Mouse (Mus musculus): Measurements from ENCODE around the gene Btg1. TPM values are rescaled to one million over a fixed set of nuclear protein-coding genes. Genes with fewer than 3 reads are reported as not detected.

Btg1 gene
- polyA plus RNA-seq, 1 experiment from 2014 or later, result 48.8 TPM

DNA sequence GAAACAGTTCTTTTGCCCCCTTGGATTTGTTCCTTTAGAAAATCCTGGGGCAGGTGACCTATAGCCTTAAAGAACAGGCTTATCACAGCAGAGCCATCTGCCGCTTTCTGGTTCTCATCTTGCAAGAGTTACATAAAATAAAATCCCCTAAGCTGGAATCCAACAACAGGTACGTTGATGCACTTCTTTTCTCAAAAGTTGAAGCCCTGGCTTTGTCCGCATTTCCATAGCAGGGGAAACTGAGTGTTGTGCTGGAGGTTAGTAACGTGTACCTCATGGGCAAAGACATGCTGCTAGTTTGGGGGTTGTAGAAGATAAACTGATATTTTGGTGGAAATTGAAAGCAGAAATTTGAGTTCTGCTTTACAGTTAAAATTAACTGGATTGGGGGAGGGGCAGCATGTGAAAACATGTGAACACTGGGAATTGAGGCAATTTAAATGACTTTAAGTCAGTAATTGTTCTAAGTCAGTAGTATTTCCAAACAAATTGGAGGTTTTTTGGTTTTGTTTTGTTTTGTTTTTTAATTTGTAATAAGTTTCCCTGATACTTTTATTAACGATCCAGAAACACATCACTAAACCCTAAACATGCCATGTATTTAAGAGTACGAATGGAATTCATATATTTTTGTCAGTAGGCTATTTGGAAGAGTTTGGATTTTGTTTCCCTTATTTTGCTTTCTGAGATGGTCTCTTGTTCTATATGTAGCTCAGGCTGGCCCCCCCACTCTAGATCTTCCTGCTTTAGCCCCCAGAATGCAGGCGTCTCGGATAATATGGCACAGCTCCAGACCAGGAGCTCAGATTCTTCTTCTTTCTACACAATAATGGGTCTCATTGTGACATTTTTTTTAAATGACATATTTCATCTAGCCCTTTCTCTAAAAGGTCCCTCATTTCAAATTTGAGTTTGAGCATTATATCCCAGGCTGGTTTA is 3.4 kb downstream of the Btg1 start:
- peak overlapping the region; percentile 68 for H3K27ac ChIP-seq (ENCODE audit: low read length)
- no peak for ATAC-seq (ENCODE audit: insufficient read depth, low FRiP score)
- 25% methylated on average over 8 of the region's 8 CpGs for WGBS

DNA sequence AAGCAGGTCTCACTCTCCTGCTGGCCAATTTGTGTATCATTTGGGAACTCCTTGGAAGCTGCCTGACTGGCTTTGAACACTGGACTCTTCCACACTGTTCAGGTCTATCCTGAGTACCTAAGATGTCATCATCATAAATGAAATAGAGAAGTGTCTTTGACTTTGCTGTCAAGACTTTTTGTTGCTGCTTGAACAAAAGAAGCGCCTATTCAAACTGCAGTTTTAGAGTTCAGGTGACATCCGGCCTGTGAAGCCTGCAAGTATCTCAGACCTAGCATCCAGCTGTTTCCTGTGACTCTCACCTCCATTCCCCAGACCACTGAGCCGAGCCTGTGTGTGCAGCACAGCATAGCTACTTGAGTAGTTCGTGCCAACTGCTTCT is 4.1 kb downstream of the Btg1 start:
- Histone ChIP-seq H3K4me1 (ENCODE audit: control insufficient read depth, insufficient read depth, low read length) (peaks cover 32% of the 10 kb centered on the region), H3K36me3 (ENCODE audit: control insufficient read depth, insufficient read depth, low read length) (peaks cover 16% of the 10 kb centered on the region), H3K27ac (ENCODE audit: low read length) (peak overlapping the region; percentile 53), H3K4me3 (replicated peaks; ENCODE audit: low read length) (peak overlapping the region; percentile 68), H3K9ac (ENCODE audit: low read length) (peak overlapping the region; percentile 65), H3K9me3 (replicated peaks; ENCODE audit: control insufficient read depth, low read length) (no peaks in the 10 kb centered on the region), H3K4me2 (ENCODE audit: low read depth, low read length) (peak overlapping the region; percentile 71), H3K27me3 (ENCODE audit: control insufficient read depth, insufficient read depth, low read length) (no peaks in the 10 kb centered on the region)
- WGBS, result 20% methylated on average over 4 of the region's 4 CpGs
- no peak for ATAC-seq (ENCODE audit: insufficient read depth, low FRiP score)

More for the DNA sequence above, 3.4 kb downstream of the Btg1 start:
- no peaks in the 10 kb centered on the region for H3K27me3 ChIP-seq (ENCODE audit: control insufficient read depth, insufficient read depth, low read length)
- H3K4me1 ChIP-seq (ENCODE audit: control insufficient read depth, insufficient read depth, low read length), result peaks cover 29% of the 10 kb centered on the region
- peak overlapping the region; percentile 68 for H3K9ac ChIP-seq (ENCODE audit: low read length)
- H3K9me3 ChIP-seq (replicated peaks; ENCODE audit: control insufficient read depth, low read length), result no peaks in the 10 kb centered on the region
- peak overlapping the region; percentile 71 for H3K4me2 ChIP-seq (ENCODE audit: low read depth, low read length)
- peaks cover 16% of the 10 kb centered on the region for H3K36me3 ChIP-seq (ENCODE audit: control insufficient read depth, insufficient read depth, low read length)
- H3K4me3 ChIP-seq (replicated peaks; ENCODE audit: low read length), result peak overlapping the region; percentile 68

DNA sequence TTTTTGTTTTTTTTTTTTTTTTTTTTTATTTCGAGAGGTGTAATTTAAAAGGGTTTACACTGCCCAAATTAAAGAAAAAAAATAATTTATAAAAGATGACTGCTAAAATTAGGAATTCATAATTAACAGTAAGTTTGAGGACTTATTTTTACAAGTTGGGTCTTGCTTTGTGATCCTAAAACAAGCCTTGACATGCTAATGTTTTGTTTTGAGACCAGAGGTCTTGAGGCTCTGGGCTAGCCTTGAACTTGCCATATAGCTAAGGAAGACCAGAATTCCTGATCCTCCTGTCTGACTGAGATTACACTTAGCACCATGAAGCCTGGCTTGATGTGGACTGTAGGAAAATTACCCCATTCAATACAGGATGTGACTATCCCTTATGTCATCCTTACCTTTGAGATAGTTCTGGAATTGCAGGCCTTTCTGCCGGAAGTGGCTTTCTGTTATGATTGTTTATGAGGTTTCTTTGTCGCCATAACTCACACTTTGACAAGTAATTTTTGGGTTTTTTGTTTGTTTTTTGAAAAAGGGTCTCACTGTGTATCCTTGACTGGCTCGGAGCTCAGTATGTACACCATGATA is 4.6 kb downstream of the Btg1 start:
- peak overlapping the region; percentile 71 for H3K4me2 ChIP-seq (ENCODE audit: low read depth, low read length)
- H3K36me3 ChIP-seq (ENCODE audit: control insufficient read depth, insufficient read depth, low read length), result peaks cover 16% of the 10 kb centered on the region
- ATAC-seq (ENCODE audit: insufficient read depth, low FRiP score), result no peak
- H3K27me3 ChIP-seq (ENCODE audit: control insufficient read depth, insufficient read depth, low read length), result no peaks in the 10 kb centered on the region
- WGBS, result 50% methylated on average over 4 of the region's 4 CpGs
- H3K4me1 ChIP-seq (ENCODE audit: control insufficient read depth, insufficient read depth, low read length), result peaks cover 33% of the 10 kb centered on the region
- H3K4me3 ChIP-seq (replicated peaks; ENCODE audit: low read length), result peak overlapping the region; percentile 68
- peak overlapping the region; percentile 2 for H3K27ac ChIP-seq (ENCODE audit: low read length)
- H3K9me3 ChIP-seq (replicated peaks; ENCODE audit: control insufficient read depth, low read length), result no peaks in the 10 kb centered on the region
- peak overlapping the region; percentile 47; the same call in 1 of the 2 replicates for H3K9ac ChIP-seq (ENCODE audit: low read length)

DNA sequence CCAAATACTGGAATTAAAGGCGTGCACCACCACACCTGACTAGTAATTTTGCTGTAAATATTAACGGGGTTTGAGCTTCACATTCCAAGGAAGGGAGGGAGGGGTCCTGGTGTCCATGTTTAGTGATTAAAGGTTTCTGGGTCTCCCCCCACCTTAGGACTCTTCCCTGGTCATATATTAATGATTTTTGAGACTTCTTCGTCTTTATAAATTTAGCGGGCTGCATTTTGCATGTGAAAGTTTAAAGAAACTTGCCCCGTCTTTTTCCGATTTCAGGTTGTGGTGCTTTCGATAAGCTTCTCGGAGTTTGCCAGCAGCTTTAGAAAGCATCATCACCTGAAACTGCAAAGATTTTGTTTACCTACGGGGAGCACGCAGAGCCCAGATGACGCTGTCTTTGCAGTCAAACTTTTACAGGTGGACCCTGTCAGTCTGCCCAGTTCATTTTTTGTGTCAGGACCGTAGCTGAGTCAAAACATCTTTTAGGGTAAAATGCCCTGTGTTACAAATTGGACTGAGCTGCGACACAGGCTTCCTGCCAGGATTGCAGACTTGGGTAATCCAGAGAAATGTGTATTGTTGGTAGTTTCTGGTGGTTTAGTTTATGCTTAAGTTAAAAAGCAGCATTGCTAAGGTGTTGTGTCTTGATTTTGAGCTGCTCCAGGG is 5.3 kb downstream of the Btg1 start:
- H3K9me3 ChIP-seq (replicated peaks; ENCODE audit: control insufficient read depth, low read length), result no peaks in the 10 kb centered on the region
- peaks cover 33% of the 10 kb centered on the region for H3K4me1 ChIP-seq (ENCODE audit: control insufficient read depth, insufficient read depth, low read length)
- ATAC-seq (ENCODE audit: insufficient read depth, low FRiP score), result no peak
- H3K27me3 ChIP-seq (ENCODE audit: control insufficient read depth, insufficient read depth, low read length), result no peaks in the 10 kb centered on the region
- H3K4me2 ChIP-seq (ENCODE audit: low read depth, low read length), result peak overlapping the region; percentile 71
- H3K9ac ChIP-seq (ENCODE audit: low read length), result peak overlapping the region; percentile 47; the same call in 1 of the 2 replicates
- WGBS, result 41% methylated on average over 13 of the region's 13 CpGs
- H3K4me3 ChIP-seq (replicated peaks; ENCODE audit: low read length), result peak overlapping the region; percentile 44
- H3K27ac ChIP-seq (ENCODE audit: low read length), result peak overlapping the region; percentile 2
- H3K36me3 ChIP-seq (ENCODE audit: control insufficient read depth, insufficient read depth, low read length), result peaks cover 16% of the 10 kb centered on the region

DNA sequence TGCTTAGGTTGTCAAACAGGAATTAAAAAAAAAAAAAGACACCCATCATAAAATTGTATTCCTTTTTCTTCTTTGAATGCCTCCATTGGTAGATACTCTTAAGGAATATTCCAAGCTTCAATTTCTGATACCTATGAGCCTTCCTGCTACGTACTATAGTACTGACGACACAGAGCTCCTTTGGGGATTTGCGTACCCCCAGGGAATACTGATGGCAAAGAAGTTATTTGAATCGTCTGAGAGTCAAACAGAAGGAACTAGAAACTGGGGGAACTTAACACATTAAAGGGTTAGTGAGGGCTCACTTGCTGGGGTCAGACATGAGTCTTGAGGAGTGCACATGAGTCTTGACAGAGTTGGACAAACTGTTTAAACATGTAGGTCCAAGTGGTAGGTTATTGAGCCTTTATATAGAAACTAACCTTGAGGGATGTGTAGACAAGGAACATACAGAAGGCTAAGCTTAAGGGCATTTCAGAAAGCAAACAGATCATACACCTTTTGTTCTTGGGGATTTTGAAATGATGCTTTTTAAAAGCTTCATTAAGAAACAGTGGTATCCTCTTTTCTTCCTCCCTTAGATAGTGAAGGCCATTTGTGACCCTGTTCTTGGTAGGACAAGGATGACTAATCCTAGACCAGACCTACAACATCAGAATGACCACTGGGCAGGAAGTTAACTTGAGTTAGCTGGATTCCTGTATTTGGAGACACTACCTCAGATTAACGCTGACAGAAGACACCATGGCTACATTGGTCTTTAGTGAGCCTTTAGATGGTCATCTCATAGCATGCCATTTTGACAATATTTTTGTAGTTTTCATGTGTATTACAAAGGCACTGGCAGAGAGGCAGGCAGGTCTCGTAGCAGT is 6.2 kb downstream of the Btg1 start:
- 70% methylated on average over 6 of the region's 6 CpGs for WGBS
- Histone ChIP-seq H3K9me3 (replicated peaks; ENCODE audit: control insufficient read depth, low read length) (no peaks in the 10 kb centered on the region), H3K36me3 (ENCODE audit: control insufficient read depth, insufficient read depth, low read length) (peaks cover 16% of the 10 kb centered on the region), H3K4me3 (replicated peaks; ENCODE audit: low read length) (peak overlapping the region; percentile 27; the same call in 1 of the 2 replicates), H3K4me2 (ENCODE audit: low read depth, low read length) (peak overlapping the region; percentile 71), H3K27me3 (ENCODE audit: control insufficient read depth, insufficient read depth, low read length) (no peaks in the 10 kb centered on the region), H3K27ac (ENCODE audit: low read length) (peak overlapping the region; percentile 23; the same call in 1 of the 2 replicates), H3K4me1 (ENCODE audit: control insufficient read depth, insufficient read depth, low read length) (peaks cover 36% of the 10 kb centered on the region), H3K9ac (ENCODE audit: low read length) (no peak overlapping the region)
- ATAC-seq (ENCODE audit: insufficient read depth, low FRiP score), result no peak

DNA sequence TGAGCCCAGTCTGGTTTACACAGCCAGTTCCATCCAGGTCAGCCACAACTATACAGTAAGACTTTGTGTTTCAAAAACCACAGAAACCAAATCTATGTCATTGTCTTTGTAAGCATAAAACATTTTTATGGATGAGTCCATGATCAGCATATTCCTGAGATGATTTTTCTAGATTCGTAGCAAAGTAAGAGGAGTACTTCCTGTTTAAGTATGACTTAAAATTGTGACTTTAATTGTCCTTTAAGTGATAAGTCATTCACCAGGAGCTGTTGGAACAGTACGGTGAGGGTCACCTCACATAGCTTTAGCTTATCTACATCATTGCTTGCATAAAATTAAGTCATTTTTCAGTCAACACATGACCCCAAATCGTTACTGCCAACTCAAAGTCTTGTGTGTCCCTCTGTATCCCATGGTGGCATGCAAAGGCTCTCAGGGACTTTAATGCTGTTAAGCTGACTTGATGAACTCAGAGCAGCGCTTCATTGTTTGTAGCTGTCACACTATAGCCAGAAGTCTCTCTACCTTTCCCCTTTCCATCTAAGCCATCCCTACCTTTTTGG is 6.9 kb downstream of the Btg1 start:
- H3K4me3 ChIP-seq (replicated peaks; ENCODE audit: low read length), result no peak overlapping the region
- no peaks in the 10 kb centered on the region for H3K27me3 ChIP-seq (ENCODE audit: control insufficient read depth, insufficient read depth, low read length)
- no peak overlapping the region for H3K9ac ChIP-seq (ENCODE audit: low read length)
- H3K4me1 ChIP-seq (ENCODE audit: control insufficient read depth, insufficient read depth, low read length), result peaks cover 38% of the 10 kb centered on the region
- no peak overlapping the region; the same call in 1 of the 2 replicates for H3K27ac ChIP-seq (ENCODE audit: low read length)
- no peak for ATAC-seq (ENCODE audit: insufficient read depth, low FRiP score)
- H3K9me3 ChIP-seq (replicated peaks; ENCODE audit: control insufficient read depth, low read length), result no peaks in the 10 kb centered on the region
- WGBS, result 75% methylated on average over 4 of the region's 4 CpGs
- H3K4me2 ChIP-seq (ENCODE audit: low read depth, low read length), result peak overlapping the region; percentile 71
- H3K36me3 ChIP-seq (ENCODE audit: control insufficient read depth, insufficient read depth, low read length), result peaks cover 16% of the 10 kb centered on the region

DNA sequence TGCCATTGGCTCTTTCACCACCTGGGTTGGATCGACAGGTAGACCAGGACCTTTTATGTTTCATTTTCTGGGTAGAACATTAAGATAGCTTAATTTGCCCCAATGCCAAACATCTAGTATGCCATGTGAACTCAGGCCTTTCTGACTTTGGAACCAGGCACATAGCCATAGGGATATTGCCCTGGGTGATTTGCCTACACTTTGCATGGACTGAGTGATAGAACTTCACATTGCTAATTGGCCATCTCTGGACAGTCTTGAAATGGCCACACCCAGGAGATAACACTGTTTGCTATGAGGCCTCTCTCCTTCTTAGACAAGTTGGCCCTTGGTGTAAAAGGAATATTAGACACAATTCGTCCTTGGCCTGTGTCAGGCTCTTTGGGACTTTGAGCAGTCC is 7.6 kb downstream of the Btg1 start:
- H3K4me1 ChIP-seq (ENCODE audit: control insufficient read depth, insufficient read depth, low read length), result peaks cover 38% of the 10 kb centered on the region
- ATAC-seq (ENCODE audit: insufficient read depth, low FRiP score), result no peak
- 82% methylated on average over 2 of the region's 2 CpGs for WGBS
- H3K9me3 ChIP-seq (replicated peaks; ENCODE audit: control insufficient read depth, low read length), result no peaks in the 10 kb centered on the region
- H3K4me2 ChIP-seq (ENCODE audit: low read depth, low read length), result no peak overlapping the region
- peaks cover 16% of the 10 kb centered on the region for H3K36me3 ChIP-seq (ENCODE audit: control insufficient read depth, insufficient read depth, low read length)
- no peak overlapping the region for H3K9ac ChIP-seq (ENCODE audit: low read length)
- no peaks in the 10 kb centered on the region for H3K27me3 ChIP-seq (ENCODE audit: control insufficient read depth, insufficient read depth, low read length)
- no peak overlapping the region for H3K4me3 ChIP-seq (replicated peaks; ENCODE audit: low read length)
- H3K27ac ChIP-seq (ENCODE audit: low read length), result no peak overlapping the region

DNA sequence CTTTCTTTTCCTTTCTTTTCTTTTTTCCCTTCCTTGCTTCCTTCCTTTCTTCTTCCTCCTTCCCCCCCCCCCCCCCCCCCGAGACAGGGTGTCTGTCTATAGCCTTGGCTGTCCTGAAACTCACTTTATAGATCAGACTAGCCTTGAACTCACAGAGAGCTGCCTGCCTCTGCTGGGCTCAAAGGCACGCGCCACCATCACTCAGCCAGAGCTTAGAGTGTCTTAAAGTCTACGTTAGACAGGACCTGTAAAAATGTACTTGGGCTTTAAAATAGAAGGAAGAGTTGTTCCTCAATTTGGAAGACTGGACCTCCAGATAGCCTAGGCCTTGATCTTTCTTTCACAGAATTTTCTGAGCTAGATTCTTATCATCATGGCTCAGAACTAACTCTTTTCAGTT is 8.3 kb downstream of the Btg1 start:
- H3K4me1 ChIP-seq (ENCODE audit: control insufficient read depth, insufficient read depth, low read length), result peaks cover 38% of the 10 kb centered on the region
- no peaks in the 10 kb centered on the region for H3K9me3 ChIP-seq (replicated peaks; ENCODE audit: control insufficient read depth, low read length)
- no peak for ATAC-seq (ENCODE audit: insufficient read depth, low FRiP score)
- H3K27me3 ChIP-seq (ENCODE audit: control insufficient read depth, insufficient read depth, low read length), result no peaks in the 10 kb centered on the region
- no peak overlapping the region for H3K4me3 ChIP-seq (replicated peaks; ENCODE audit: low read length)
- no peak overlapping the region for H3K9ac ChIP-seq (ENCODE audit: low read length)
- H3K27ac ChIP-seq (ENCODE audit: low read length), result no peak overlapping the region
- H3K36me3 ChIP-seq (ENCODE audit: control insufficient read depth, insufficient read depth, low read length), result peaks cover 16% of the 10 kb centered on the region
- no peak overlapping the region for H3K4me2 ChIP-seq (ENCODE audit: low read depth, low read length)
- WGBS, result 84% methylated on average over 4 of the region's 4 CpGs

Data from stomach, embryonic 16.5 days (tissue).